Mouse (Mus musculus) hindbrain, embryonic 16.5 days (tissue): ENCODE results near the gene Ifit3. TPM values are rescaled to one million over a fixed set of nuclear protein-coding genes. Genes with fewer than 3 reads are reported as not detected.
A peak's percentile ranks its signal among the peaks of the same experiment; 100 is the strongest.
"Not testable (repeated sequence)": the region's sequence is repeated elsewhere in the genome, so short reads cannot be mapped to it uniquely, and the experiment has no call there.

Experiments
- ATAC-seq: fragments of 200-750 bp; cut with Nextera tagmentation; 2 replicates; pipeline ENCODE4 v1.8.0; 2017; ENCODE audit warnings: moderate TSS enrichment, moderate library complexity
- H3K27ac ChIP-seq: fragments of 300-500 bp; sonication (generic); 2 replicates; pipeline ENCODE4 v1.5.1; 2014; ENCODE audit warnings: low read depth, mild to moderate bottlenecking, control low read depth, low read length, moderate library complexity
- H3K27me3 ChIP-seq: fragments of 300-500 bp; sonication (generic); replicated peaks from 2 replicates; pipeline ENCODE4 v1.6.1; 2014; ENCODE audit warnings: low read length; ENCODE audit not compliant: control insufficient read depth, insufficient read depth
- H3K36me3 ChIP-seq: fragments of 300-500 bp; sonication (generic); 2 replicates; pipeline ENCODE4 v1.6.1; 2014; ENCODE audit warnings: mild to moderate bottlenecking, low read length, moderate library complexity, mixed read lengths; ENCODE audit not compliant: control insufficient read depth, insufficient read depth
- H3K4me1 ChIP-seq: fragments of 300-500 bp; sonication (generic); 2 replicates; pipeline ENCODE4 v1.6.1; 2014; ENCODE audit warnings: low read depth, low read length; ENCODE audit not compliant: control insufficient read depth, insufficient read depth
- H3K4me2 ChIP-seq: fragments of 300-500 bp; sonication (generic); 2 replicates; pipeline ENCODE4 v1.6.1; 2014; ENCODE audit warnings: mild to moderate bottlenecking, low read length, control low read depth, moderate library complexity
- H3K4me3 ChIP-seq: fragments of 300-500 bp; sonication (generic); 2 replicates; pipeline ENCODE4 v1.5.1; 2014; ENCODE audit warnings: mild to moderate bottlenecking, low read length, control low read depth, moderate library complexity
- H3K9ac ChIP-seq: fragments of 300-500 bp; sonication (generic); 2 replicates; pipeline ENCODE4 v1.6.1; 2014; ENCODE audit warnings: low read depth, mild to moderate bottlenecking, control low read depth, low read length, moderate library complexity
- H3K9me3 ChIP-seq: fragments of 300-500 bp; sonication (generic); 2 replicates; pipeline ENCODE4 v1.6.1; 2014; ENCODE audit warnings: mild to moderate bottlenecking, low read length, moderate library complexity; ENCODE audit not compliant: control insufficient read depth
- WGBS: fragments of 180-500 bp; shearing (Covaris S2); extraction: QIAGEN DNeasy Blood & Tissue Kit; methylation state at CpG from one replicate; pipeline ENCODE4 v1.1.7; 2014; 5-methylcytosine and 5-hydroxymethylcytosine counted together
- polyA plus RNA-seq: library from polyadenylated mRNA; unstranded; fragments of >200 nt; fragmentation: Nextera tagmentation; extraction: Ambion mirVana; gene quantifications from 2 replicates; pipeline ENCODE4 v1.2.1, GENCODE M21; 2015

Gene Ifit3
- polyA plus RNA-seq, 1 experiment from 2014 or later, result 2.3 TPM

DNA sequence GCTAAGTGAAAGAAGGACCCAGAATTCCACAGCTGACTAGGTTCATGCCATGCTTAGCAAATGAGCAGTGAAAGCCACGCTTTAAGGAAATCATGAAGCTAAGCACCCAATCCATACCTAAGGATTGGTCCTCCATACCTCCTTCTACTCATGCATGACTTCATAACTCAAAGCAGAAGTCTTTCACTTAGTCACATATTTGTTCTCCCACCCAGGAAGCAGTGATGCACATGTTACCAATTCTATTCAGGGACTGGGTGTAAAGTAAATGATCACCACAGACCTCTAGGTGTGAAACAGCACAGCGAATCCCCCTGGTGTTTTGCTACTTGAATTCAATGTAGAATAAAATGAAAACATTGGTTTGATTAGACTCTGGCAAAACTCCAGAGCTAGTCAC is 635 bp upstream of the Ifit3 start:
- H3K4me1 ChIP-seq, H3K27me3 ChIP-seq, H3K4me2 ChIP-seq, H3K4me3 ChIP-seq, H3K36me3 ChIP-seq, ATAC-seq, H3K9ac ChIP-seq, H3K27ac ChIP-seq, H3K9me3 ChIP-seq: not testable (repeated sequence)
- 86% methylated on average over 2 of the region's 2 CpGs for WGBS

DNA sequence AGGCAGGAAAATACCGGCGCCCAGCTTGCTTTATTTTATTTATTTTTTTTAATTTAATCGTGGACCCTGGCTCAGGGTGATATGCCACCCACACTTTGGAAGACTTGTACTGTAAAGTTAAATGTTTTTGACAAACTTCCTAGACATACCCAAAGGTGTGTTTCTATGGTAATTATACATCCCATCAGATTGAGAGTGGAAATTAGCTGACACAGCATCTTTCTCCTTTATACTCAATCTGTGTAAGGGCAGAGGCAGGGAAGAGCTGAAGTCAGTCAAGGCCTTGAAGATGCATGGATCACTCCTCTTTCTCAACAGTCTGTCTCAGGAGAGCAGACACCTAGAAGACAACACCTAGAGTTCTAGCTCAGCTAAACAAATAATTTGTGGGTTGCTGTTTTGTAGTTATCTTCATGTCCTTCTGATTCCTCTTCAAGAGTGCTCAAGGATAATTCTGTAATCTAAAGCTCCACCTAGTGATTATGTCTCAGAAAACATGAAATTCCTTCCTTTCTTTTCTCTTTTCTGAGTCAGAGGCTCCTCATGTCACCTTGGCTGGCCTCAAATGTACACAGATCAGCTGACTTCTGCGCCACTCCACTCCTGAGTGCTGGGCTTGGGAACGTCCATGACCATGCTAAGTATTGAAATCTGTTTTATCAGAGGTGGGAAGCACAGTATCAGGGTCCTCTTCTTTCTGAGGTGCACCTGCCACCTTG is 2.6 kb downstream of the Ifit3 start:
- not testable (repeated sequence) for H3K27ac ChIP-seq, ATAC-seq, H3K36me3 ChIP-seq, H3K9me3 ChIP-seq, H3K9ac ChIP-seq, H3K4me1 ChIP-seq, H3K4me2 ChIP-seq, H3K27me3 ChIP-seq, H3K4me3 ChIP-seq
- 78% methylated on average over 5 of the region's 5 CpGs for WGBS

DNA sequence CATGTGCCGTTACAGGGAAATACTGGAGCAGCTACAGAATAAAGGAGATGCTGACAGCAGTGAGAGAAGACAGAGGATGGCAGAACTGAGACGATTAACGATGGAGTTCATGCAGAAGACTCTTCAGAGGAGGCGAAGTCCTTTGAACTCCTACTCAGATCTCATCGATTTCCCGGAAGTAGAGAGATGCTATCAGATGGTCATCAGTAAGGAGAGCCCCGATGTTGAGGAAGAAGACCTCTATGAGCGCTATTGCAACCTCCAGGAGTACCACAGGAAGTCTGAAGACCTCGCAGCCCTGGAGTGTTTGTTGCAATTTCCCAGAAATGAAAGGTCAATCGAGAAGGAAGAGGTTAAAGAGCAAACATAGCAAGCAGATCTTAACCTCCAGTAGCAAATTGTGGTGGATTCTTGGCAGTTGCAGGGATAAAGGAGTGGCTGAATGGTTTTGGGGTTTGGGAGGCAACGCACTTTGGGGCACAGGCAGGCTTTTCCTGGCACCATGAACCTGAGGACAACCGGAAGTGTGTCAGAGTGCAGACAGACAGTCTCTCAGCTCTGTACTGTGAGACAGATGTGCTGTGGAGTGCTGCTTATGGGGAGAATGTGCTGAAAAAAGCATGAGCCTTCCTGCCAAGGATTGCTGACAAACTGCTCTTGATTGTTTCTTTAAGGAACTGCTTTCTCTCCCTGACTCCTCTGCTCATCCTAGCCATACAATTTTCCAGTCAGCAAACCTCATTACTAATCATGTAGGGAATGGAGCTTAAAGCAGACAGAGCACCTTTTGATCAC is 4.8 kb downstream of the Ifit3 start:
- H3K27ac ChIP-seq, H3K36me3 ChIP-seq, H3K4me2 ChIP-seq, H3K9me3 ChIP-seq, H3K4me1 ChIP-seq, H3K27me3 ChIP-seq, H3K4me3 ChIP-seq, H3K9ac ChIP-seq: not testable (repeated sequence)
- WGBS, result 81% methylated on average over 6 of the region's 12 CpGs
- 0 out of 2 replicates have a peak, but pooled peaks have one; percentile 40 for ATAC-seq

DNA sequence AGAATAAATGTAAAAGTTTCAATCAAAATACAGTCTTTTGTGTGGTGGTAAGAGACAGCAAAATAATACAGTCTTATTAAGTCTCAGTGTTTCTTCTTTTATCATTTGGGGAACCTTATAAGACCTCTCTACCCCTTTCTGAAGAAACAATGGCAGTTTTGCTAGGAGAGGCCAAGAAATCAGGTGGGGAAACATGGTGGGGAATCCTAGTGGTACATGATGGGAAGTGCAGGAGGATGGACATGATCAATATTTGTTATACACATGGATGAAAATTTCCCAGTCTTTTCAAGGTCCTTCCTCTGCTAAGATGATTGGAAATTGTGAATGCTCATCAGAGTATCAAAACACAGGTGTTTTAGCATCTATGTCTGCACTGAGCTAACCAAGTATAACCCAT is 5.6 kb downstream of the Ifit3 start:
- Histone ChIP-seq H3K27ac (no peak overlapping the region), H3K4me3 (no peak overlapping the region), H3K4me1 (no peaks in the 10 kb centered on the region), H3K9ac (no peak overlapping the region), H3K9me3 (no peaks in the 10 kb centered on the region), H3K4me2 (no peak overlapping the region), H3K36me3 (no peaks in the 10 kb centered on the region), H3K27me3 (no peaks in the 10 kb centered on the region)
- no peak for ATAC-seq

DNA sequence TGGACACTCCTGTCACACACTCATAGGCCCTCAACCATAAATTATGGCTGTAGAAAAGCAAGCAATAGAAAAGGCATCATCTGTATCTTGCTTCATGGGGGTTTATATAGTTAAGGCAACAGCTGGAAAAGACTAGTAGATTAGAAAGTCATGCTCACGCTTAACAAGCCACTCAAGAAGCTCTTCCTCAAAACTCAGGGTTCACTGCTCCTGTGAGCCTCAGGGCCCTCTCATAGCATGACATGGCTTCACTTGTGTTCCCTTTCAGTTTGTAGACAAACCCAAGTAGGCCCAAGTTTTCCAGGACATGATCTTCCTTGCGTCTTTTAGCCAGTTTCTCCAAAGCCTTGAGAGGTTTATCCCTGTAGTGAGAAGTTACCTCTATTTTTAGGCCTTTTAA is 10.1 kb downstream of the Ifit3 start:
- ATAC-seq, result no peak
- Histone ChIP-seq H3K4me1 (no peaks in the 10 kb centered on the region), H3K4me2 (no peak overlapping the region), H3K27me3 (no peaks in the 10 kb centered on the region), H3K27ac (no peak overlapping the region), H3K9me3 (no peaks in the 10 kb centered on the region), H3K36me3 (no peaks in the 10 kb centered on the region), H3K4me3 (no peak overlapping the region), H3K9ac (no peak overlapping the region)
- WGBS, result 91% methylated on average over 2 of the region's 2 CpGs

DNA sequence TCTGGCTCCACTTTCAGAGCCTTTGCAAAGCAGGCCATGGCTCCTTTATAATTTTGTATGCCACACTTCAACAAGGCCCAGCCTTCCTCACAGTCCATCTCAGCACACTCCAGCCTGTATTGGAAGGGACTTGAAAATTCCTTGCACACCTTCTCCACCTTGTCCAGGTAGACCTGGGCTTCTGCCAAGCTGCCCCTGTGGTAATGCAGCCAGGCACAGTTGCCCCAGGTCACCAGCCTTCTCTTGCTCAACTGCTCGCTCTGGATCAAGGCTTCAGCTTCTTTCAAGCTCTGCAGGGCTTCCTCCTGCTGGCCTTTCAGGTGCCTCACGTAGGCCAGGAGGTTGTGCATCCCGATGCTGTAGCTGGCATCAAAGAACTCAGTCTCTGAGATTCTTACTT is 11.2 kb downstream of the Ifit3 start:
- not testable (repeated sequence) for H3K27ac ChIP-seq, H3K4me1 ChIP-seq, H3K4me3 ChIP-seq, H3K9me3 ChIP-seq, H3K36me3 ChIP-seq, H3K27me3 ChIP-seq, H3K9ac ChIP-seq, ATAC-seq, H3K4me2 ChIP-seq
- WGBS, result 83% methylated on average over 3 of the region's 3 CpGs

DNA sequence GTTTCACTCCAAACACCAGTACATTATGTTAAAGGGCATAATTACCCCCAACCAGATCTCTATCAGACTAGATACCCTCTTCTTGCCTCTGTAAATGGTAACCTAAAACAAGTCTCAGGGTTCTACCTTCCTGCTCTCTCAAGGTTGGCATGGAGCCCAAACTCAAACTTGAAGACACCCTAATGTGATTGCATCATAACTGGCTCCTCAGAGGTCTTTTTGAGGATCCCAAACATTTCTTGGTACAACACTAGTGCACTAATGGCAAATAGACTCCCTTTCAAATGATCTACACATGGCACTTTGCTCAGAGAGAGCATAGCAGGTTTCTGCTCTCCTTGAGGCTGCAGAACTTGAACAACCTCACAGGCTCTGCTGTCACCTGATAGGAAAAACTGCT is 13.5 kb downstream of the Ifit3 start:
- H3K27ac ChIP-seq, result no peak overlapping the region
- H3K4me3 ChIP-seq, result no peak overlapping the region
- no peak overlapping the region for H3K9ac ChIP-seq
- H3K27me3 ChIP-seq, result no peaks in the 10 kb centered on the region
- H3K4me1 ChIP-seq, result no peaks in the 10 kb centered on the region
- ATAC-seq, result no peak
- H3K4me2 ChIP-seq, result no peak overlapping the region
- no peaks in the 10 kb centered on the region for H3K9me3 ChIP-seq
- H3K36me3 ChIP-seq, result no peaks in the 10 kb centered on the region

DNA sequence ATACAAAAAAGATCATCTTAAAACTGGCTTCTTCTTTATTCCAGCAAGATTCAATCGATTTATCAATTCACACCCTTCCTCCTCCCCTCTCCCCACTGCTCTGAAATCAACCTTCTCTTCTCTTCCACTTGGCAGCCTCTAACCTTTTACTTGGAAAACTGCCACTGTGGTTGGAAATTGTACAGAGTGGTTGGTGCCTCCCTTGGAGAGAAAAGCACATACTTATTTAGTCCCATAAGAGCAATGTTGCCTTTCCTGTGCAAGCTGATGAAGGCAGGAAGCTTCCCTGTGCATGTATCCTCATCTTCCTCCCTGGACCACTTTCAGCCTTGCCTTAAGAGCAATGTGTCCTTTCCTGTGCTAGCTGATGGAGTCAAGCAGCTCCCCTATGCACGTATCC is 15.0 kb downstream of the Ifit3 start:
- no peaks in the 10 kb centered on the region for H3K36me3 ChIP-seq
- no peaks in the 10 kb centered on the region for H3K4me1 ChIP-seq
- peak; percentile 65; the same call in 1 of the 2 replicates for ATAC-seq
- H3K4me3 ChIP-seq, result no peak overlapping the region
- no peaks in the 10 kb centered on the region for H3K9me3 ChIP-seq
- WGBS, result 71% methylated on average over 2 of the region's 2 CpGs
- H3K9ac ChIP-seq, result no peak overlapping the region
- no peak overlapping the region for H3K27ac ChIP-seq
- no peak overlapping the region for H3K4me2 ChIP-seq
- H3K27me3 ChIP-seq, result no peaks in the 10 kb centered on the region

DNA sequence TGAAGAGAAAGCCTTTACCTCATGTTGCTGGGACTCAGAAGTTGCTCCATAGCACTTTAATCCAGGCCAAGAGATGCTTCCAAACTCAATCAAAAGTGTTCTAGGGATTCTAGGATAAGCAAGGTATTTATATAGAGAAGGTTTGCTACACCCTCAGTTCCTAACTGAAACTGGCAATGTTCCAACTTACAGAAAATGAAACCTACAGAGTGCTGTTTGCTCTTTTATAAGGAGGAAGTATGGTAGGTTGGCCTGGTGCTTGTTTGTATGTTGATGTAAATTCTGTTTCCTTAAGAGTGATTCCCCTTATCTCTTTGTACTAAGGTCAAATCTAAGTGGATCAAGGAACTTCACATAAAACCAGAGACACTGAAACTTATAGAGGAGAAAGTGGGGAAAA is 15.9 kb downstream of the Ifit3 start:
- not testable (repeated sequence) for ATAC-seq, H3K9me3 ChIP-seq, H3K4me1 ChIP-seq

More for the DNA sequence above, 15.9 kb downstream of the Ifit3 start:
- H3K27me3 ChIP-seq, H3K4me2 ChIP-seq, H3K4me3 ChIP-seq, H3K27ac ChIP-seq, H3K36me3 ChIP-seq, H3K9ac ChIP-seq: not testable (repeated sequence)
